Mouse (Mus musculus): ENCODE measurements around the gene Sft2d2. TPM values are rescaled to one million over a fixed set of nuclear protein-coding genes. Genes with fewer than 3 reads are reported as not detected.

The Sft2d2 gene
- polyA plus RNA-seq, 1 experiment from 2014 or later = 30.5 TPM

DNA sequence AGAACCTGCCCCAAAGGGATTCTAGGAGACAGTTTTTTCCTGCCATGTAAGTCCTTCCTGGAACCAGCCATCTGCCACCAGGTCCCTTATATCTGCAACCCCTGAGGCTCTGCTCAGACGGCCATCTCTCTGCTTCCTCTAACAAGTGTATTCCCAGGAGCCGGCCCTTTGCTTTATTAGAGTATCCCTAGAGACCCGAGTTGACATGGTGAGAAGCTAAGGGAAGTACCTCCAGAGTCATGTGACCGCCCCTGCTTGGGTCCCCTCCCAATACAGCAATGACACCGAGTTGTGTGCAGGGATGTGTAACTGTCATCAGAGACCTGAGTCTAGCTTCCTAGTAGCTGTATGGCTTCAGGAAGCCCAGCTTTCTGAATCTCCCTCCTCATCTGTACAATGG, 61.0 kb downstream of the Sft2d2 start:
- no peaks in the 10 kb centered on the region for H3K27me3 ChIP-seq (replicated peaks)
- 0 out of 2 replicates have a peak, but pooled peaks cover 3% of the 10 kb centered on the region for H3K9me3 ChIP-seq (replicated peaks)
- 60% methylated on average over 5 of the region's 5 CpGs for WGBS
- ATAC-seq (ENCODE audit: insufficient number of reproducible peaks, low FRiP score) = no peak
- no peak overlapping the region for H3K9ac ChIP-seq
- H3K4me1 ChIP-seq (replicated peaks) = no peaks in the 10 kb centered on the region
- no peak overlapping the region for H3K27ac ChIP-seq (ENCODE audit: poor library complexity, severe bottlenecking)
- no peak overlapping the region for H3K4me2 ChIP-seq
- H3K4me3 ChIP-seq = no peak overlapping the region
- no peaks in the 10 kb centered on the region for H3K36me3 ChIP-seq

DNA sequence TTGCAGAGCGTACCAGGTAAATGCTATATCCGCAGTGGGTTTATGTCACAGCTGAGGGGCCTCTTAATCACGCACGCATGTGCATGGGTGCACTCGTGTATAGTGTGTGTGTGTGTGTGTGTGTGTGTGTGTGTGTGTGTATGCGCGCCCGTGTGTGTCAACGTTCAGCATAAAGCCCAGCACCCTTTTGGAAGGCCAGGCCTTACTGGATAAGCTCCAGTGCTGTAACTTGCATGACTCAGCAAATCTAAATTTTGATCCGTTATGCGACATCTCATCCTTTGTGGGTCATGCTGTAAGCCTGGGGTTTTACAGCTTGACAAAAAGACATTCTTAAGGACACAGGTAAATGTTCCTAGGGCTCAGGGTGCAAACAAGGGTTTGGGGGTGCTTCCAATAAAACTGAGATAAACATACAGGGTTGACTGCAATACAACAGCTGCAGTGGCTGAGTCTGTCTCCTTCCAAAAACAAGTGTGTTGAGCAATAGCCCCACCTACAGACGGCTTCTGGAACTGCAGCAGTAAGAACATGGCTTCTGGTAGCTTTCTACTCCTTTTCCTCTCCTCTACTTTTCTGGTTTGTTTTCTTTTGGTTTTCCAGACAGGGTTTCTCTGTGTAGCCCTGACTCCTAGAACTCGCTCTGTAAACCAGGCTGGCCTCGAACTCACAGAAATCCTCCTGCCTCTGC, 61.9 kb downstream of the Sft2d2 start:
- Histone ChIP-seq H3K4me2 (no peak overlapping the region), H3K9ac (no peak overlapping the region), H3K9me3 (replicated peaks) (no peaks in the 10 kb centered on the region), H3K27ac (ENCODE audit: poor library complexity, severe bottlenecking) (no peak overlapping the region), H3K4me3 (no peak overlapping the region), H3K4me1 (replicated peaks) (no peaks in the 10 kb centered on the region), H3K27me3 (replicated peaks) (no peaks in the 10 kb centered on the region), H3K36me3 (no peaks in the 10 kb centered on the region)
- ATAC-seq (ENCODE audit: insufficient number of reproducible peaks, low FRiP score) = no peak
- 70% methylated on average over 14 of the region's 14 CpGs for WGBS

GRCm38 (mm10) chr1:165129573-165129972, 64.7 kb downstream of the Sft2d2 start:
- H3K4me1 ChIP-seq (replicated peaks) = no peaks in the 10 kb centered on the region
- H3K27ac ChIP-seq (ENCODE audit: poor library complexity, severe bottlenecking) = no peak overlapping the region
- no peak overlapping the region for H3K9ac ChIP-seq
- no peak for ATAC-seq (ENCODE audit: insufficient number of reproducible peaks, low FRiP score)
- H3K36me3 ChIP-seq = no peaks in the 10 kb centered on the region
- H3K9me3 ChIP-seq (replicated peaks) = no peaks in the 10 kb centered on the region; the same call in 1 of the 2 replicates
- 72% methylated on average over 5 of the region's 5 CpGs for WGBS
- no peaks in the 10 kb centered on the region for H3K27me3 ChIP-seq (replicated peaks)
- H3K4me2 ChIP-seq = no peak overlapping the region
- no peak overlapping the region for H3K4me3 ChIP-seq

Other genes starting within 250 kb of the Sft2d2 start
- not detected in 2 replicates for gene Tbx19, start 33.7 kb downstream of the Sft2d2 start, polyA plus RNA-seq (2016; fragmentation: Nextera tagmentation; extraction: Ambion mirVana)
- gene Tiprl, start 42.6 kb upstream of the Sft2d2 start, polyA plus RNA-seq (2016; fragmentation: Nextera tagmentation; extraction: Ambion mirVana) = 89.7 and 92.2 TPM in 2 replicates
- 0.88 and 1.0 TPM in 2 replicates for gene Gpr161, start 101.4 kb upstream of the Sft2d2 start, polyA plus RNA-seq (2016; fragmentation: Nextera tagmentation; extraction: Ambion mirVana)